Mouse (Mus musculus): ENCODE data around the gene Des. TPM values are rescaled to one million over a fixed set of nuclear protein-coding genes. Genes with fewer than 3 reads are reported as not detected.

Gene Des
- total and polyA plus RNA-seq, 3 experiments: 7.0 to 7.2 TPM; not detected in 1

- no peaks in the 10 kb centered on the region for H3K4me1 ChIP-seq (ENCODE audit: control insufficient read depth in 1 of 2, insufficient read depth in 2 of 2, low read length in 2 of 2)
- H3K9ac ChIP-seq (ENCODE audit: control insufficient read depth, low read depth, low read length, poor library complexity, severe bottlenecking): no peak overlapping the region
- peaks cover 0 to 2% of the 10 kb centered on the region in 2 experiments; a peak in 1 of 4 replicates for H3K27me3 ChIP-seq (ENCODE audit: control insufficient read depth in 1 of 2, insufficient read depth in 2 of 2, low read length in 2 of 2)
- peak; percentile 61 for DNase-seq (ENCODE audit: low read depth, low spot score)
- H3K9me3 ChIP-seq (replicated peaks; ENCODE audit: insufficient read depth, low read length): no peaks in the 10 kb centered on the region
- no peaks in the 10 kb centered on the region for H3K36me3 ChIP-seq (ENCODE audit: control insufficient read depth in 1 of 2, insufficient read depth in 2 of 2, low read length in 2 of 2)
- H3K4me3 ChIP-seq (ENCODE audit: control insufficient read depth in 1 of 2, insufficient read depth in 1 of 2, low read depth in 2 of 2, low read length in 2 of 2): no peak overlapping the region
- no peaks in the 10 kb centered on the region for H3K79me2 ChIP-seq (ENCODE audit: control insufficient read depth, insufficient read depth, low read length, poor library complexity)
- H3K27ac ChIP-seq (ENCODE audit: control insufficient read depth, low read depth, low read length): no peak overlapping the region
- no peak for TF ChIP-seq CHD2 (IDR thresholded peaks at IDR 0.05; ENCODE audit: low read length)
- TF ChIP-seq NELFE (IDR thresholded peaks at IDR 0.05; ENCODE audit: low read depth, low read length): no peak
- no peak for TF ChIP-seq CHD1 (IDR thresholded peaks at IDR 0.05; ENCODE audit: low read depth, low read length)
- no peak for TF ChIP-seq MYC (IDR thresholded peaks at IDR 0.05; ENCODE audit: low read depth, low read length)
- no peak for TF ChIP-seq SIN3A (IDR thresholded peaks at IDR 0.05; ENCODE audit: low read length)
- TF ChIP-seq RCOR1 (IDR thresholded peaks at IDR 0.05; ENCODE audit: low read depth, low read length): no peak
- TF ChIP-seq ETS1 (IDR thresholded peaks at IDR 0.05; ENCODE audit: low read depth, low read length): no peak
- peak; percentile 65; the same call in 1 of the 2 replicates for TF ChIP-seq ZNF384 (IDR thresholded peaks at IDR 0.05; ENCODE audit: low read depth, low read length)
- TF ChIP-seq MEF2A (IDR thresholded peaks at IDR 0.05; ENCODE audit: extremely low read depth, insufficient replicate concordance, low read depth, low read length, poor library complexity, severe bottlenecking): no peak
- TF ChIP-seq MYB (IDR thresholded peaks at IDR 0.05; ENCODE audit: low read depth, low read length): no peak
- TF ChIP-seq TBP (IDR thresholded peaks at IDR 0.05; ENCODE audit: low read depth, low read length): no peak
- peak; percentile 88 to 91 (median 91) for TF ChIP-seq CTCF (IDR thresholded peaks at IDR 0.05 in 2 of 3, conservative IDR thresholded peaks at IDR 0.05 in 1 of 3; ENCODE audit: control insufficient read depth in 1 of 3, insufficient read depth in 1 of 3, low read depth in 2 of 3, low read length in 3 of 3, poor library complexity in 1 of 3, severe bottlenecking in 1 of 3)
- no peak for TF ChIP-seq MAZ (IDR thresholded peaks at IDR 0.05; ENCODE audit: low read depth, low read length)
- no peak for TF ChIP-seq POLR2A (IDR thresholded peaks at IDR 0.05; ENCODE audit: control insufficient read depth in 1 of 2, insufficient read depth in 1 of 2, low read depth in 1 of 2, low read length in 2 of 2, poor library complexity in 1 of 2)
- no peak for TF ChIP-seq TCF12 (IDR thresholded peaks at IDR 0.05; ENCODE audit: low read depth, low read length)
- no peak for TF ChIP-seq EP300 (IDR thresholded peaks at IDR 0.05; ENCODE audit: low read depth in 1 of 2, low read length in 2 of 2)
- no peak for TF ChIP-seq USF2 (IDR thresholded peaks at IDR 0.05; ENCODE audit: borderline replicate concordance in 1 of 2, insufficient read depth in 1 of 2, low read depth in 1 of 2, low read length in 2 of 2)
- peak; percentile 93 for TF ChIP-seq RAD21 (IDR thresholded peaks at IDR 0.05; ENCODE audit: low read depth, low read length)
- TF ChIP-seq NRF1 (IDR thresholded peaks at IDR 0.05; ENCODE audit: insufficient read depth, low read depth, low read length, poor library complexity, severe bottlenecking): no peak
- TF ChIP-seq HCFC1 (IDR thresholded peaks at IDR 0.05; ENCODE audit: low read depth, low read length): no peak
- no peak for TF ChIP-seq ELF1 (IDR thresholded peaks at IDR 0.05; ENCODE audit: low read depth, low read length)
- TF ChIP-seq POLR2AphosphoS2 (IDR thresholded peaks at IDR 0.05; ENCODE audit: low read length): no peak
- no peak for TF ChIP-seq MAFK (IDR thresholded peaks at IDR 0.05; ENCODE audit: borderline replicate concordance, low read depth, low read length)
- peak; percentile 95 for TF ChIP-seq SMC3 (IDR thresholded peaks at IDR 0.05; ENCODE audit: low read depth, low read length)
- no peak for TF ChIP-seq UBTF (IDR thresholded peaks at IDR 0.05; ENCODE audit: borderline replicate concordance, insufficient read depth, low read depth, low read length)
- TF ChIP-seq ZC3H11A (IDR thresholded peaks at IDR 0.05; ENCODE audit: low read depth, low read length): peak; percentile 86
- TF ChIP-seq BHLHE40 (IDR thresholded peaks at IDR 0.05; ENCODE audit: borderline replicate concordance, low read depth, low read length): no peak
- TF ChIP-seq KAT2A (conservative IDR thresholded peaks at IDR 0.05; ENCODE audit: low read depth, low read length): no peak
- TF ChIP-seq USF1 (IDR thresholded peaks at IDR 0.05; ENCODE audit: low read depth, low read length): no peak
- no peak for TF ChIP-seq JUND (IDR thresholded peaks at IDR 0.05; ENCODE audit: low read depth, low read length)
- no peak for TF ChIP-seq E2F4 (IDR thresholded peaks at IDR 0.05; ENCODE audit: borderline replicate concordance, low read depth, low read length)
- TF ChIP-seq ZMIZ1 (IDR thresholded peaks at IDR 0.05; ENCODE audit: low read depth, low read length): no peak
- no peak for TF ChIP-seq GATA1 (IDR thresholded peaks at IDR 0.05; ENCODE audit: low read depth, low read length)
- TF ChIP-seq MAX (IDR thresholded peaks at IDR 0.05; ENCODE audit: low read length): no peak
- no peak for TF ChIP-seq ZKSCAN1 (IDR thresholded peaks at IDR 0.05; ENCODE audit: low read depth, low read length)
- no peak for TF ChIP-seq POLR2AphosphoS5 (IDR thresholded peaks at IDR 0.05; ENCODE audit: borderline replicate concordance, low read depth, low read length)
- TF ChIP-seq TAL1 (IDR thresholded peaks at IDR 0.05; ENCODE audit: low read length): no peak
- no peak for TF ChIP-seq MXI1 (IDR thresholded peaks at IDR 0.05; ENCODE audit: low read depth, low read length)
Observed at GRCm38 (mm10) chr1:75342874-75343416, 17.2 kb upstream of the Des start.
